Mouse (Mus musculus) heart, postnatal 0 days (tissue): ENCODE measurements around the gene Gm10447.

Experiments used
- CTCF ChIP-seq: IDR thresholded peaks from 2 replicates; pipeline ENCODE4 v1.5.1; 2016; ENCODE audit warnings: antibody characterized with exemption, control low read depth, low read depth
- EP300 ChIP-seq: IDR thresholded peaks from 2 replicates; pipeline ENCODE4 v1.6.1; 2016; ENCODE audit warnings: antibody characterized with exemption, low read depth

- TF ChIP-seq CTCF (peak; percentile 39), EP300 (no peak)
Observed at GRCm38 (mm10) chr11:53456474-53457371, at the start of gene Gm10447, which contains the start of gene Shroom1.
